Mouse (Mus musculus): Measurements from ENCODE around the gene Adrb1.

DNA sequence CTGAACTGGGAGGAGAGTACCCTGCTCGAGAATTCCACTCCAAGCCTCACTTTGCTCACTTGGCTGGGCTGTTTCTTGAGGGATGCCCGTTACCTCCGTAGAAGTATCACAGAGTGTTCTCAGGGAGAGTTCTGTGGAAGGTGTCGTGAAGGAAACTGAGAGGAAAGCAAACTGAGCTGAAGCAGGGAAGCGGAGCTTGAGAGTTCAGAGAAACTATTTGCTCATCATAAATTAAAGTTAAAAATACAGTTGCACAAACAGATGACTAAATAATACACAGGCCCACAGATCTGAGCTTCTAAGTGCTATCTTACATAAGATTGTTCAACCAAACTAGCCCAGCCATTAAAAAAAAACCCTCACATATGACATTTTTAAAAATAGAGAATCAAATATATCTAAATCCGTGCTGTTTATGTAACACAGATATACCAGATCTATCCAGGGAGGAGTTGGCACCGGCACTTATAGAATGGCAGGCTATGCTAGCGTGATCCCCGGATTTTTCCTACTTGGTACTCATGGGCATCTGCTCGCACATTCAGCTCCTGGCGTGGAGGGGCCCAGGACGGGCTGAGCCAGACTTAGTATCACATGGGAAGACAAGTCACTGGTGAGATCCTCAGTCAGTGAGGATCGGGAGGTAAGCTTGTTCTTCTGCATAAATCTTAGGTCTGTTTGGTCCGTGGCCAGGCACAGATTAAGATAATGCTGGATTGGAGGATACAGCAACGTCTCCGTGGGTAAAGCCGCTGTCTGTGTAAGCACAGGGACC lies 11.7 kb upstream of the Adrb1 start:
- TF ChIP-seq TCF12 (IDR thresholded peaks at IDR 0.05; ENCODE audit: insufficient read depth, poor library complexity, severe bottlenecking) = no peak
- no peak for TF ChIP-seq POLR2AphosphoS2 (IDR thresholded peaks at IDR 0.05; ENCODE audit: insufficient read length, low read depth)
- TF ChIP-seq MAX (IDR thresholded peaks at IDR 0.05; ENCODE audit: low read depth) = no peak
- TF ChIP-seq E2F4 (IDR thresholded peaks at IDR 0.05; ENCODE audit: insufficient read depth) = no peak
- no peak for TF ChIP-seq MYOD1 (IDR thresholded peaks at IDR 0.05; ENCODE audit: control insufficient read depth in 1 of 3, insufficient read length in 2 of 3, low read depth in 2 of 3)
- no peak for TF ChIP-seq POLR2A (IDR thresholded peaks at IDR 0.05; ENCODE audit: insufficient read length, low read depth)
- TF ChIP-seq CEBPB (IDR thresholded peaks at IDR 0.05; ENCODE audit: insufficient read depth, poor library complexity, severe bottlenecking) = no peak
- TF ChIP-seq MYOG (IDR thresholded peaks at IDR 0.05; ENCODE audit: control insufficient read depth in 1 of 3, insufficient read depth in 1 of 3, insufficient read length in 2 of 3, low read depth in 2 of 3) = no peak
- no peak for TF ChIP-seq USF1 (IDR thresholded peaks at IDR 0.05; ENCODE audit: low read depth)
- TF ChIP-seq SRF (IDR thresholded peaks at IDR 0.05; ENCODE audit: control insufficient read depth, insufficient read length, low read depth) = no peak
- no peak for TF ChIP-seq TCF3 (IDR thresholded peaks at IDR 0.05; ENCODE audit: insufficient read length, low read depth)
- no peak for TF ChIP-seq REST (IDR thresholded peaks at IDR 0.05; ENCODE audit: insufficient read depth, insufficient read length)

Data from myocyte (in vitro differentiated cells).